Mouse (Mus musculus) frontal cortex, postnatal 14 days (tissue): ENCODE data around the gene Etnk2.

Experiments
- DNase-seq, 2 experiments: peaks; one replicate each; pipeline ENCODE4 v3.0.0; 2022; ENCODE audit warnings: low spot score in 2 of 2

Etnk2 gene

GRCm38 (mm10) chr1:133351762-133352161, 11.6 kb upstream of the Etnk2 start:
- no peak for DNase-seq

GRCm38 (mm10) chr1:133353371-133353809, 10.0 kb upstream of the Etnk2 start:
- peak; percentile 68 to 81 for DNase-seq

GRCm38 (mm10) chr1:133355469-133355868, 7.9 kb upstream of the Etnk2 start:
- no peak for DNase-seq

GRCm38 (mm10) chr1:133355912-133356311, 7.5 kb upstream of the Etnk2 start:
- no peak for DNase-seq

GRCm38 (mm10) chr1:133356330-133356729, 7.0 kb upstream of the Etnk2 start:
- no peak for DNase-seq

GRCm38 (mm10) chr1:133361006-133361405, 2.4 kb upstream of the Etnk2 start:
- DNase-seq = no peak

GRCm38 (mm10) chr1:133362103-133362502, 1.3 kb upstream of the Etnk2 start:
- no peak for DNase-seq

- DNase-seq = no peak
These were observed 754 bp downstream of the Etnk2 start for GRCm38 (mm10) chr1:133364022-133364630.

GRCm38 (mm10) chr1:133364890-133365289, 1.5 kb downstream of the Etnk2 start:
- no peak for DNase-seq

- no peak for DNase-seq
These were observed 3.7 kb downstream of the Etnk2 start for GRCm38 (mm10) chr1:133366951-133367605.

- DNase-seq = no peak
These were observed 4.5 kb downstream of the Etnk2 start for GRCm38 (mm10) chr1:133367606-133368488.

- DNase-seq = no peak
These were observed 5.3 kb downstream of the Etnk2 start for GRCm38 (mm10) chr1:133368644-133369043.

- DNase-seq = no peak
These were observed 7.0 kb downstream of the Etnk2 start for GRCm38 (mm10) chr1:133370352-133370751.

- DNase-seq = no peak
These were observed 8.1 kb downstream of the Etnk2 start for GRCm38 (mm10) chr1:133371431-133371830.

GRCm38 (mm10) chr1:133372113-133372512, 8.7 kb downstream of the Etnk2 start:
- DNase-seq = no peak

GRCm38 (mm10) chr1:133375696-133376346, 12.4 kb downstream of the Etnk2 start:
- no peak for DNase-seq

GRCm38 (mm10) chr1:133377547-133377946, 14.2 kb downstream of the Etnk2 start:
- DNase-seq = no peak

- no peak for DNase-seq
These were observed 16.0 kb downstream of the Etnk2 start for GRCm38 (mm10) chr1:133379254-133379985.

GRCm38 (mm10) chr1:133379986-133380320, 16.6 kb downstream of the Etnk2 start:
- DNase-seq = no peak

GRCm38 (mm10) chr1:133380347-133381065, 17.1 kb downstream of the Etnk2 start:
- DNase-seq = no peak

- DNase-seq = no peak
These were observed 18.6 kb downstream of the Etnk2 start for GRCm38 (mm10) chr1:133382008-133382407.
